Mouse (Mus musculus): ENCODE data around the gene Vmn1r131. TPM values are rescaled to one million over a fixed set of nuclear protein-coding genes. Genes with fewer than 3 reads are reported as not detected.
"Not testable (repeated sequence)": the region's sequence is repeated elsewhere in the genome, so short reads cannot be mapped to it uniquely, and the experiment has no call there.

Gene Vmn1r131
- not detected in 2 replicates for polyA plus RNA-seq (2012; ENCODE audit: insufficient read depth, insufficient read length, missing spikeins)

GRCm38 (mm10) chr7:21545990-21546389, at the start of gene Vmn1r131:
Gene Vmn1r131, minus strand, starts transcription at chr7:21546090.
- H3K4me3 ChIP-seq (ENCODE audit: insufficient read depth, low read depth, low read length); H3K27ac ChIP-seq (replicated peaks; ENCODE audit: low read depth, low read length); H3K4me1 ChIP-seq (ENCODE audit: control insufficient read depth, insufficient read depth, insufficient read length, low read length): not testable (repeated sequence)

GRCm38 (mm10) chr7:21511480-21511879, 34.4 kb downstream of the Vmn1r131 start, which contains the start of gene Vmn1r130:
Gene Vmn1r130, plus strand, starts transcription at chr7:21511780.
- not testable (repeated sequence) for H3K4me3 ChIP-seq (ENCODE audit: insufficient read depth, low read depth, low read length); H3K4me1 ChIP-seq (ENCODE audit: control insufficient read depth, insufficient read depth, insufficient read length, low read length); H3K27ac ChIP-seq (replicated peaks; ENCODE audit: low read depth, low read length)

Other genes with a start within 250 kb of the Vmn1r131 start
- not detected in 2 replicates for gene Vmn1r126, start 244.6 kb downstream of the Vmn1r131 start, polyA plus RNA-seq (2012; ENCODE audit: insufficient read depth, insufficient read length, missing spikeins)
- gene Vmn1r127, start 226.2 kb downstream of the Vmn1r131 start, polyA plus RNA-seq (2012; ENCODE audit: insufficient read depth, insufficient read length, missing spikeins): not detected in 2 replicates
- not detected in 2 replicates for gene Vmn1r128, start 196.7 kb downstream of the Vmn1r131 start, polyA plus RNA-seq (2012; ENCODE audit: insufficient read depth, insufficient read length, missing spikeins)
- gene Vmn1r129, start 184.8 kb downstream of the Vmn1r131 start, polyA plus RNA-seq (2012; ENCODE audit: insufficient read depth, insufficient read length, missing spikeins): not detected in 2 replicates
- gene Gm6882, start 113.3 kb downstream of the Vmn1r131 start, polyA plus RNA-seq (2012; ENCODE audit: insufficient read depth, insufficient read length, missing spikeins): not detected in 2 replicates
- gene Vmn1r130, start 34.3 kb downstream of the Vmn1r131 start, polyA plus RNA-seq (2012; ENCODE audit: insufficient read depth, insufficient read length, missing spikeins): not detected in 2 replicates
- not detected in 2 replicates for gene Vmn1r132, start 68.0 kb upstream of the Vmn1r131 start, polyA plus RNA-seq (2012; ENCODE audit: insufficient read depth, insufficient read length, missing spikeins)
- not detected in 2 replicates for gene Gm4175, start 215.4 kb upstream of the Vmn1r131 start, polyA plus RNA-seq (2012; ENCODE audit: insufficient read depth, insufficient read length, missing spikeins)